Mouse (Mus musculus): ENCODE data around the gene Tenm2. TPM values are rescaled to one million over a fixed set of nuclear protein-coding genes. Genes with fewer than 3 reads are reported as not detected.

Tenm2 gene
- total RNA-seq, 1 experiment from 2014 or later: 0.12 TPM

GRCm38 (mm10) chr11:35974632-35975450, 1260.9 kb downstream of the Tenm2 start:
- no peak for ATAC-seq (ENCODE audit: extremely low read depth, insufficient number of reproducible peaks, low FRiP score, poor library complexity, severe bottlenecking)

- no peak for ATAC-seq (ENCODE audit: extremely low read depth, insufficient number of reproducible peaks, low FRiP score, poor library complexity, severe bottlenecking)
These were observed 1262.6 kb downstream of the Tenm2 start for GRCm38 (mm10) chr11:35973135-35973534.

GRCm38 (mm10) chr11:35972270-35972931, 1263.4 kb downstream of the Tenm2 start:
- ATAC-seq (ENCODE audit: extremely low read depth, insufficient number of reproducible peaks, low FRiP score, poor library complexity, severe bottlenecking): no peak

GRCm38 (mm10) chr11:35970806-35971705, 1264.7 kb downstream of the Tenm2 start:
- ATAC-seq (ENCODE audit: extremely low read depth, insufficient number of reproducible peaks, low FRiP score, poor library complexity, severe bottlenecking): no peak

- ATAC-seq (ENCODE audit: extremely low read depth, insufficient number of reproducible peaks, low FRiP score, poor library complexity, severe bottlenecking): no peak
These were observed 1267.5 kb downstream of the Tenm2 start for GRCm38 (mm10) chr11:35968291-35968690.

GRCm38 (mm10) chr11:35963981-35964549, 1271.7 kb downstream of the Tenm2 start:
- ATAC-seq (ENCODE audit: extremely low read depth, insufficient number of reproducible peaks, low FRiP score, poor library complexity, severe bottlenecking): no peak

- ATAC-seq (ENCODE audit: extremely low read depth, insufficient number of reproducible peaks, low FRiP score, poor library complexity, severe bottlenecking): no peak
These were observed 1272.2 kb downstream of the Tenm2 start for GRCm38 (mm10) chr11:35963554-35963953.

- ATAC-seq (ENCODE audit: extremely low read depth, insufficient number of reproducible peaks, low FRiP score, poor library complexity, severe bottlenecking): no peak
These were observed 1273.3 kb downstream of the Tenm2 start for GRCm38 (mm10) chr11:35962431-35962830.

- no peak for ATAC-seq (ENCODE audit: extremely low read depth, insufficient number of reproducible peaks, low FRiP score, poor library complexity, severe bottlenecking)
These were observed 1276.5 kb downstream of the Tenm2 start for GRCm38 (mm10) chr11:35959270-35959669.
